Mouse (Mus musculus): Measurements from ENCODE around the gene St3gal2. TPM values are rescaled to one million over a fixed set of nuclear protein-coding genes. Genes with fewer than 3 reads are reported as not detected.
"Not testable (repeated sequence)": the region's sequence is repeated elsewhere in the genome, so short reads cannot be mapped to it uniquely, and the experiment has no call there.

St3gal2 gene
- polyA plus RNA-seq, 1 experiment from 2014 or later: 25.2 TPM

DNA sequence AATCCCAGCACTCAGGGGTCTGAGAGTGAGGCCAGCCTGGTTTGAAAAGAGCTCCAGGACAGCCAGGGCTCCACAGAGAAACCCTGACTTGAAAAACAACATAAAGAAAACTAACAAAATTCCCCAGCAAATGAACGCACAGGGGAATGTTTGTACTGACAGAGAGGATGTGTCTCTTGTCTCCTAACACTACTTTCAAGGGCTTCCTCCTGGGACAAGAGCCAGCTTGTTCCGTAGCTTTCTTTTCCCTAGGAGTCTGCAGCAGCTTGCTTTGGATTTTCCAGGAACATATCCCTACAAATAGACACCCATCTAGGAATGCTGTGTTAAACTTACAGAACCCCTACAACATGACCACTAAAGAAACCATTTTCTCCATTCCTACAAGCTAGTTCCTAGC lies 58.3 kb downstream of the St3gal2 start:
- not testable (repeated sequence) for H3K9me3 ChIP-seq; ATAC-seq (ENCODE audit: low read depth); H3K4me1 ChIP-seq (replicated peaks); H3K4me2 ChIP-seq; H3K27me3 ChIP-seq; H3K4me3 ChIP-seq; H3K27ac ChIP-seq (replicated peaks); H3K9ac ChIP-seq
- H3K36me3 ChIP-seq: peaks cover 74% of the 10 kb centered on the region
- WGBS: 85% methylated on average over 2 of the region's 2 CpGs

DNA sequence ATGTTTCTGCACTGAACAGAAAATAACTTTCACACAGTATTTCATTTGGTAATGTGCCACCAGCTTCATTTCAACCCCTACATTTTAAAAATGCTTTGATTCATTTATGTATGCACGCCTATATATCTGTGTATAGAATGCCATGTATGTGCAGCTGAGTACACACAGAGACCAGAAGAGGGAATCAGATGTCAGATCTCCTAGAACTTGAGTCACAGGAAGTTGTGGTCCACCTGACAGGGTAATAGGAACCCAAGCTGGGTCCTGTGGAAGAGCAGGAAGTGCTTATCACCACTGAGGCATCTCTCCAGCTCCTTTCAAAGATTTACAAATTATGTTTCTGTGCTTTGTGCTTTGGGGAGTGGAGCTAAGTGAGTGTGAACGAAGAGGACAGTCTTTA lies 61.6 kb downstream of the St3gal2 start:
- Histone ChIP-seq H3K4me2 (no peak overlapping the region), H3K27me3 (no peaks in the 10 kb centered on the region), H3K9ac (no peak overlapping the region), H3K4me3 (no peak overlapping the region), H3K4me1 (replicated peaks) (no peaks in the 10 kb centered on the region), H3K9me3 (no peaks in the 10 kb centered on the region), H3K36me3 (peaks cover 79% of the 10 kb centered on the region), H3K27ac (replicated peaks) (no peak overlapping the region)
- WGBS: 91% methylated on average over 2 of the region's 2 CpGs
- no peak for ATAC-seq (ENCODE audit: low read depth)

DNA sequence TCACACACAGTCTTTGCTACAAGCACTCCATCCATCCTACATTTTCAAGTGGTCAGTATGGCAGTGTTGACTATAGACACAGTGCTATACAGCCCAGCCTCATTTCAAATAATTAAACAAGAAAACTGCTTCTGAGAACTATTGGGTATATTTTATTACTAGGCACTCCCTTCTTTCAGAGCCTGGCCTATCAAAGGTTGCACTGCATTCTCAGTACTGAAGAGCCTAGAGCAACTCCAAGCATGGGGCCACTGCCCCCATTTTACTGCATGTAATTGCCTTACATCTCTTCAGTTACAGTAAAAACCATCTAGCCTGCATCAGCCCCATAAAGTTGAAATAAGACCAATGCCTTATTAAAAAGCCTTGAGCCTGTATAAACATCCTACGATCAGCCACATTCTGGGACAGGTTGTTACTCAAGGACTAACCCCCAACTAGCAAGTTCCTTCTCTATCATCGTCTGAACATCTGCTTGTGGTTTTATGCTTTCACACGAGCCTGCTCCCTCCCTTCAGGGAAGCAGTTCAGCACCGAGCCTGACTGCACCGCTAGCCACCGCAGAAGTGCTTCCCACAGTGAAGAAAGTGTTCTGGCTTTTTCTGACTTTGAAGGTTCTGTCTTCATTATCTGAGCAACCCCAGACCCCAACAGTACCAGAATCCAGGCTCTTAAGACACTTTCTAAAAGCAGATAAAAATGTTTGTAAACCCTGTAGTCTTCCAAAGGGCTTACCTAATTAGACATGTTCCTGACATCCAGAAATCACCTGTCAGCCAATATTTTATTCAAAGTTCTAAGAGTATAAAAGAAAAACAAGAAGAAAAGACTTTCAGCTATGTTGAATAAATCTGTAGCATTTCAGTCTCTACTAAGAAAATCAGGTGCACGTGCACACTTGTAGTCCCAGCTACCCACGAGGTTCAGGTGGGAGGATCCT lies 68.4 kb downstream of the St3gal2 start:
- Histone ChIP-seq H3K9me3 (no peaks in the 10 kb centered on the region), H3K27me3 (no peaks in the 10 kb centered on the region), H3K36me3 (peaks cover 93% of the 10 kb centered on the region), H3K4me3 (no peak overlapping the region), H3K9ac (no peak overlapping the region), H3K4me2 (no peak overlapping the region), H3K4me1 (replicated peaks) (no peaks in the 10 kb centered on the region), H3K27ac (replicated peaks) (no peak overlapping the region)
- no peak for ATAC-seq (ENCODE audit: low read depth)
- WGBS: 87% methylated on average over 8 of the region's 8 CpGs

DNA sequence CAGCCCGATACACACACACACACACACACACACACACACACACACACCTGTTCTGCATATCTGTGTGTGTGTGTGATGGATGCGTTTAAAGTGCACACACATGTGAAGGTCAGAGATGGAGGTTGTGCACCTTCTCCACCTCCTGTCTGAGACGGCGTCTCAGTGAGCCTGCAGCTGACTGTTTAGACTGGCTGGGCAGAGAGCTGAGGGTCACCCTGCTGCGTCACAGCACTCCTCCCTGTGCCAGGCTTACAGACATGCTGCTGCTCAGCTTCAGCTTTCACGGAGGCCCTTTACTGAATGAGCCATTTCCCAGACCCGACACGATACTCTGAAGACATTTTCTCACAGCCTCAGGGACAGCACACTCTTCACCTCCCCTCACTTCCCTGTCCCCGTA lies 70.3 kb downstream of the St3gal2 start:
- no peaks in the 10 kb centered on the region for H3K9me3 ChIP-seq
- peaks cover 89% of the 10 kb centered on the region for H3K36me3 ChIP-seq
- ATAC-seq (ENCODE audit: low read depth): no peak

DNA sequence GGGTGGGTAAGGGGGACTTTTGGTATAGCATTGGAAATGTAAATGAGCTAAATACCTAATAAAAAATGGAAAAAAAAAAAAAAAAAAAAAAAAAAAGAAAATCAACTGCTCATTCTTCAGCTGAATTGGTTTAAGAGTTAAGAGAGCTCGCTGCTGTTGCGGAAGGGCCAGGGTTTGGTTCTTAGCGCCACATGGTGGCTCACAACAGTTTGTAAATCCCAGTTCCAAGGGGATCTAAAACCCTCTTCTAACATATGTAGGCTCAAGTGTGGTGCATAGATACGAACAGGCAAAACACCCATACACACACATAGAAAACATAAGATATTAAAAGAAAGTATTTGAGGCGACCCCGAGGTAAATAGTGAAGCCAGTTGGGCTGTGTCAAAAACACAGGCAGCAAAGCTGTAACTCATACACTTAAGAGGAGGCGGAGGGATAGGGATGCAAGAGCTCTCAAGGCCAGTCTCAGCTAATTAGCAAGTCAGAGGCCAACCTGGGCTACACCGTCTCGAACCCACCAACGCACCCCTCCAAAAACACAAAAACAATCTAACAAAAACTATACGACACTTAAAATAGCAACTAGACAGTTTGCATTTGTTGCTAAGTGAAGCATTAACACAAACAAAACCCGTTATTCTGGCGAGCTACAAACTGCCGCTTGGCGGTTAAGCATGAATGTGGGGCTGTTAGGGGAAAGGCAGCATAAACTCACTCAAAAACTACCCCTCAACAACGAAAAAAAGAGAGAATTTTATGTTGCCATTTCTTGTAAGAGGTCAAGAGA lies 77.1 kb downstream of the St3gal2 start:
- 43% methylated on average over 16 of the region's 16 CpGs for WGBS
- Histone ChIP-seq H3K4me2 (peak overlapping the region; percentile 95), H3K9ac (peak overlapping the region; percentile 84), H3K4me3 (peak overlapping the region; percentile 93), H3K4me1 (replicated peaks) (peaks cover 15% of the 10 kb centered on the region), H3K27ac (replicated peaks) (peak overlapping the region; percentile 85), H3K27me3 (no peaks in the 10 kb centered on the region), H3K9me3 (no peaks in the 10 kb centered on the region), H3K36me3 (peaks cover 26% of the 10 kb centered on the region)
- ATAC-seq (ENCODE audit: low read depth): no peak

More for the DNA sequence above, 70.3 kb downstream of the St3gal2 start:
- Histone ChIP-seq H3K4me2 (no peak overlapping the region), H3K27ac (replicated peaks) (no peak overlapping the region), H3K4me1 (replicated peaks) (no peaks in the 10 kb centered on the region), H3K9ac (no peak overlapping the region), H3K4me3 (no peak overlapping the region), H3K27me3 (no peaks in the 10 kb centered on the region)
- WGBS: 91% methylated on average over 9 of the region's 9 CpGs

DNA sequence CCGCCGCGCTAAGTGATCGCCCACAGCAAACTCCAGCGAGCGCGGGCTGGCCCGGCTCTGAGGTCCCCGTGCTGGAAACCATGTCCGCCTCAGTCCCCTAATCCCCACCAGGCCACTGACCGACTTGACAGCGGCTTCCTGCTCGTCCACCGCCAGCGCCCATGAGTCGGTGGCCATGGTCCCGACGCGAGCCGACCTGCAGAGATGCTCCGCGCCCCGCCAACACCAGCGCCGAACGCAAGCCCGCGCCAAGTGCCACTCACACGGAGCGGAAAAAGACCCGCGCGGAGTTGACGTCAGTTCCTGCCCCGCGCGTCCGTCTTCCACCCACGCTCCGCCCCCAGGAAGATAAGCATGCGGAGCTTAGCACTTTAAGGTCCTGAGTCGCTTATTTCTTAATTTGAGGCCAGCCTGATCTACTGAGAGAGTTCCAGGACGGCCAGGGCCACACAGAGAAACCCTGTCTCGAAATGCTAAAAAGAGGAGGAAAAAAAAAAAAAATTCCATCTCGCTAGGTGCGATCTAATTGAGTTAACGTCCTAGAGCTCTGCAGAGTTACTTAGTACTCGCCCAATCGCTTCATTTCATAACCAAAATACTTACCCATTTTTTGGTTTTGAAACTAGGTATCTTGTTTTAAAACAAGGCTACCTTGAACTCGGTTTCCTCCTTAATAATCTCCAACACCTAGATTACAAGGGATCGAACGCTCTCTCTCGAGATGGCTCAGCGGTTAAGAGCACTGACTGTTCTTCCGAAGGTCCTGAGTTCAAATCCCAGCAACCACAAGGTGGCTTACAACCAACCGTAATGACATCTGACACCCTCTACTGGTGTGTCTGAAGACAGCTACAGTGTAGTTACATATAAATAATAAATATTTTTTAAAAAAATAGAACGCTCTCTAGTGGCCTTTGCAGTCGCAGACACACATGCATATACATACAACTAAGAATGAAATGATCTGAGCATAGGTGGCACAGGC lies 78.1 kb downstream of the St3gal2 start, which contains the start of gene Ddx19a:
TSS of gene Ddx19a (minus strand) at position 254 of the 985 bp plus-strand sequence.
- H3K9ac ChIP-seq: peak within 1 kb of the TSS; percentile 84
- ATAC-seq (ENCODE audit: low read depth): peak; percentile 98
- H3K4me2 ChIP-seq: peak within 1 kb of the TSS; percentile 95
- WGBS: 3% methylated on average over 58 of the region's 58 CpGs
- no peaks in the 10 kb centered on the region for H3K9me3 ChIP-seq
- H3K36me3 ChIP-seq: peaks cover 22% of the 10 kb centered on the region
- peak within 1 kb of the TSS; percentile 93 for H3K4me3 ChIP-seq
- H3K27me3 ChIP-seq: no peaks in the 10 kb centered on the region
- H3K4me1 ChIP-seq (replicated peaks): peaks cover 15% of the 10 kb centered on the region
- peak within 1 kb of the TSS; percentile 85 for H3K27ac ChIP-seq (replicated peaks)

DNA sequence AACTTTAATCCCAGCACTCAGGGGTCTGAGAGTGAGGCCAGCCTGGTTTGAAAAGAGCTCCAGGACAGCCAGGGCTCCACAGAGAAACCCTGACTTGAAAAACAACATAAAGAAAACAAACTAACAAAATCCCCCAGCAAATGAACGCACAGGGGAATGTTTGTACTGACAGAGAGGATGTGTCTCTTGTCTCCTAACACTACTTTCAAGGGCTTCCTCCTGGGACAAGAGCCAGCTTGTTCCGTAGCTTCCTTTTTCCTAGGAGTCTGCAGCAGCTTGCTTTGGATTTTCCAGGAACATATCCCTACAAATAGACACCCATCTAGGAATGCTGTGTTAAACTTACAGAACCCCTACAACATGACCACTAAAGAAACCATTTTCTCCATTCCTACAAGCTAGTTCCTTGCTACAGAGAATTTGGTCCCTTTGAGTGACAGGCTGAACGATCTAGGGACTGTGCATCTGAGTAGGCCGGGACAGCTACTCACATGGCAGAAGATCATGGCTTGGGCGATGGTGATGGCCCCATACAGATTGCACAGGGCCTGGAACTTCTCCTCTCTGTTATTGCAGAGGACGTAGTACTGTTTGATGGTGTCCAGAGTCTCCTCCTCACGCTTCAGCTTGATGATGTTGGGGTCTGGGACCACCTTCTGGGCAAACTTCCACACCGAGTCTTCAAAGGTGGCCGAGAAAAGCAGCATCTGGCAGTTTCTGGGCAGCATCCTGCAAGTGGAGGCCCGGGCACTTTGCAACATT lies 90.7 kb downstream of the St3gal2 start:
- not testable (repeated sequence) for H3K4me2 ChIP-seq; H3K4me1 ChIP-seq (replicated peaks); H3K27me3 ChIP-seq; H3K4me3 ChIP-seq; H3K9ac ChIP-seq; ATAC-seq (ENCODE audit: low read depth); H3K27ac ChIP-seq (replicated peaks); H3K9me3 ChIP-seq
- H3K36me3 ChIP-seq: peaks cover 68% of the 10 kb centered on the region
- 89% methylated on average over 7 of the region's 10 CpGs for WGBS

Small RNA genes within 50 kb of the gene (microRNA-seq; reads per million reads assigned to microRNA genes)
- gene Mir3473d: not detected

Other genes starting within 250 kb of the St3gal2 start
- gene Mtss1l, start 198.4 kb upstream of the St3gal2 start, polyA plus RNA-seq (2015; fragmentation: Nextera tagmentation; extraction: Ambion mirVana): 13.3 and 14.0 TPM in 2 replicates
- 2.5 and 2.6 TPM in 2 replicates for gene Il34, start 114.0 kb upstream of the St3gal2 start, polyA plus RNA-seq (2015; fragmentation: Nextera tagmentation; extraction: Ambion mirVana)
- gene Cog4, start 73.3 kb upstream of the St3gal2 start, polyA plus RNA-seq (2015; fragmentation: Nextera tagmentation; extraction: Ambion mirVana): 74.2 and 78.9 TPM in 2 replicates
- gene Sf3b3, start 73.1 kb upstream of the St3gal2 start, polyA plus RNA-seq (2015; fragmentation: Nextera tagmentation; extraction: Ambion mirVana): 93.9 and 112 TPM in 2 replicates
- 6.9 and 8.4 TPM in 2 replicates for gene Fuk, start 17.4 kb upstream of the St3gal2 start, polyA plus RNA-seq (2015; fragmentation: Nextera tagmentation; extraction: Ambion mirVana)
- 11.1 and 14.3 TPM in 2 replicates for gene Ddx19a, start 77.9 kb downstream of the St3gal2 start, polyA plus RNA-seq (2015; fragmentation: Nextera tagmentation; extraction: Ambion mirVana)
- 6.5 and 6.7 TPM in 2 replicates for gene Ddx19b, start 111.8 kb downstream of the St3gal2 start, polyA plus RNA-seq (2015; fragmentation: Nextera tagmentation; extraction: Ambion mirVana)
- 74.5 and 75.3 TPM in 2 replicates for gene Aars, start 113.2 kb downstream of the St3gal2 start, polyA plus RNA-seq (2015; fragmentation: Nextera tagmentation; extraction: Ambion mirVana)
- not detected in 2 replicates for gene Exosc6, start 136.4 kb downstream of the St3gal2 start, polyA plus RNA-seq (2015; fragmentation: Nextera tagmentation; extraction: Ambion mirVana)
- 1.9 and 3.1 TPM in 2 replicates for gene Clec18a, start 172.5 kb downstream of the St3gal2 start, polyA plus RNA-seq (2015; fragmentation: Nextera tagmentation; extraction: Ambion mirVana)
- 9.6 and 11.6 TPM in 2 replicates for gene Pdpr, start 174.7 kb downstream of the St3gal2 start, polyA plus RNA-seq (2015; fragmentation: Nextera tagmentation; extraction: Ambion mirVana)

Data from neural tube, embryonic 13.5 days (tissue).